Mouse (Mus musculus): ENCODE measurements around the gene Syne3. TPM values are rescaled to one million over a fixed set of nuclear protein-coding genes. Genes with fewer than 3 reads are reported as not detected.

Syne3 gene
- polyA plus RNA-seq, 1 experiment from 2014 or later = 0.24 TPM

- no peaks in the 10 kb centered on the region for H3K36me3 ChIP-seq (replicated peaks)
- WGBS = 73% methylated on average over 2 of the region's 2 CpGs
- H3K27ac ChIP-seq (replicated peaks) = no peak overlapping the region
- H3K27me3 ChIP-seq (replicated peaks; ENCODE audit: low read depth, poor library complexity, severe bottlenecking) = no peaks in the 10 kb centered on the region
- H3K4me3 ChIP-seq = no peak overlapping the region
- 0 out of 2 replicates have a peak, but pooled peaks cover 5% of the 10 kb centered on the region for H3K4me1 ChIP-seq
- no peak for DNase-seq (ENCODE audit: low spot score)
- peaks cover 12% of the 10 kb centered on the region; the same call in 1 of the 2 replicates for H3K9me3 ChIP-seq
Measured at GRCm38 (mm10) chr12:104947911-104948310, 61.7 kb downstream of the Syne3 start.

- DNase-seq (ENCODE audit: low spot score) = no peak
- no peaks in the 10 kb centered on the region for H3K36me3 ChIP-seq (replicated peaks)
- H3K4me3 ChIP-seq = no peak overlapping the region
- peaks cover 12% of the 10 kb centered on the region; the same call in 1 of the 2 replicates for H3K9me3 ChIP-seq
- 89% methylated on average over 6 of the region's 6 CpGs for WGBS
- no peak overlapping the region for H3K27ac ChIP-seq (replicated peaks)
- H3K27me3 ChIP-seq (replicated peaks; ENCODE audit: low read depth, poor library complexity, severe bottlenecking) = no peaks in the 10 kb centered on the region
- H3K4me1 ChIP-seq = no peaks in the 10 kb centered on the region
Measured at GRCm38 (mm10) chr12:104946231-104946630, 63.4 kb downstream of the Syne3 start.

- no peaks in the 10 kb centered on the region for H3K36me3 ChIP-seq (replicated peaks)
- WGBS = 85% methylated on average over 9 of the region's 9 CpGs
- peaks cover 9% of the 10 kb centered on the region; the same call in 1 of the 2 replicates for H3K9me3 ChIP-seq
- H3K27me3 ChIP-seq (replicated peaks; ENCODE audit: low read depth, poor library complexity, severe bottlenecking) = peaks cover 11% of the 10 kb centered on the region
- no peak for DNase-seq (ENCODE audit: low spot score)
- H3K4me3 ChIP-seq = no peak overlapping the region
- H3K4me1 ChIP-seq = peaks cover 17% of the 10 kb centered on the region
- no peak overlapping the region for H3K27ac ChIP-seq (replicated peaks)
Measured at GRCm38 (mm10) chr12:104940466-104940865, 69.1 kb downstream of the Syne3 start.

- no peak for DNase-seq (ENCODE audit: low spot score)
- WGBS = 7% methylated on average over 4 of the region's 4 CpGs
- Histone ChIP-seq H3K4me1 (peaks cover 17% of the 10 kb centered on the region), H3K36me3 (replicated peaks) (no peaks in the 10 kb centered on the region), H3K4me3 (no peak overlapping the region), H3K27ac (replicated peaks) (no peak overlapping the region), H3K27me3 (replicated peaks; ENCODE audit: low read depth, poor library complexity, severe bottlenecking) (peaks cover 11% of the 10 kb centered on the region), H3K9me3 (peaks cover 7% of the 10 kb centered on the region; the same call in 1 of the 2 replicates)
Measured at GRCm38 (mm10) chr12:104940027-104940386, 69.6 kb downstream of the Syne3 start.

GRCm38 (mm10) chr12:104939372-104940026, 70.1 kb downstream of the Syne3 start:
- no peak overlapping the region for H3K4me3 ChIP-seq
- peak; percentile 86 for DNase-seq (ENCODE audit: low spot score)
- H3K27ac ChIP-seq (replicated peaks) = peak overlapping the region; percentile 48
- H3K27me3 ChIP-seq (replicated peaks; ENCODE audit: low read depth, poor library complexity, severe bottlenecking) = peaks cover 11% of the 10 kb centered on the region
- 44% methylated on average over 13 of the region's 13 CpGs for WGBS
- H3K36me3 ChIP-seq (replicated peaks) = no peaks in the 10 kb centered on the region
- peaks cover 2% of the 10 kb centered on the region; the same call in 1 of the 2 replicates for H3K9me3 ChIP-seq
- peaks cover 17% of the 10 kb centered on the region for H3K4me1 ChIP-seq

- Histone ChIP-seq H3K36me3 (replicated peaks) (no peaks in the 10 kb centered on the region), H3K4me3 (no peak overlapping the region), H3K27ac (replicated peaks) (peak overlapping the region; percentile 48), H3K27me3 (replicated peaks; ENCODE audit: low read depth, poor library complexity, severe bottlenecking) (peaks cover 11% of the 10 kb centered on the region), H3K4me1 (peaks cover 17% of the 10 kb centered on the region), H3K9me3 (no peaks in the 10 kb centered on the region)
- 72% methylated on average over 5 of the region's 5 CpGs for WGBS
- DNase-seq (ENCODE audit: low spot score) = no peak
Measured at GRCm38 (mm10) chr12:104938935-104939334, 70.7 kb downstream of the Syne3 start.

GRCm38 (mm10) chr12:104936223-104936622, 73.4 kb downstream of the Syne3 start:
- Histone ChIP-seq H3K4me3 (no peak overlapping the region), H3K27me3 (replicated peaks; ENCODE audit: low read depth, poor library complexity, severe bottlenecking) (peaks cover 11% of the 10 kb centered on the region), H3K27ac (replicated peaks) (no peak overlapping the region), H3K9me3 (no peaks in the 10 kb centered on the region), H3K4me1 (peaks cover 21% of the 10 kb centered on the region), H3K36me3 (replicated peaks) (no peaks in the 10 kb centered on the region)
- peak; percentile 65 for DNase-seq (ENCODE audit: low spot score)
- WGBS = 74% methylated on average over 4 of the region's 4 CpGs

- H3K4me3 ChIP-seq = no peak overlapping the region
- no peaks in the 10 kb centered on the region for H3K36me3 ChIP-seq (replicated peaks)
- 89% methylated on average over 8 of the region's 8 CpGs for WGBS
- DNase-seq (ENCODE audit: low spot score) = no peak
- H3K27ac ChIP-seq (replicated peaks) = no peak overlapping the region
- H3K27me3 ChIP-seq (replicated peaks; ENCODE audit: low read depth, poor library complexity, severe bottlenecking) = peaks cover 8% of the 10 kb centered on the region
- H3K9me3 ChIP-seq = no peaks in the 10 kb centered on the region
- H3K4me1 ChIP-seq = peaks cover 25% of the 10 kb centered on the region
Measured at GRCm38 (mm10) chr12:104935144-104935543, 74.5 kb downstream of the Syne3 start.

GRCm38 (mm10) chr12:104933800-104934199, 75.8 kb downstream of the Syne3 start:
- H3K27ac ChIP-seq (replicated peaks) = no peak overlapping the region
- no peak for DNase-seq (ENCODE audit: low spot score)
- peaks cover 12% of the 10 kb centered on the region for H3K4me1 ChIP-seq
- WGBS = 70% methylated on average over 13 of the region's 13 CpGs
- H3K27me3 ChIP-seq (replicated peaks; ENCODE audit: low read depth, poor library complexity, severe bottlenecking) = peaks cover 8% of the 10 kb centered on the region
- H3K4me3 ChIP-seq = no peak overlapping the region
- no peaks in the 10 kb centered on the region for H3K36me3 ChIP-seq (replicated peaks)
- H3K9me3 ChIP-seq = no peaks in the 10 kb centered on the region

- Histone ChIP-seq H3K9me3 (no peaks in the 10 kb centered on the region), H3K36me3 (replicated peaks) (no peaks in the 10 kb centered on the region), H3K4me3 (no peak overlapping the region), H3K4me1 (peaks cover 9% of the 10 kb centered on the region; the same call in 1 of the 2 replicates), H3K27ac (replicated peaks) (no peak overlapping the region), H3K27me3 (replicated peaks; ENCODE audit: low read depth, poor library complexity, severe bottlenecking) (peaks cover 7% of the 10 kb centered on the region)
- no peak for DNase-seq (ENCODE audit: low spot score)
- 71% methylated on average over 2 of the region's 2 CpGs for WGBS
Measured at GRCm38 (mm10) chr12:104933217-104933616, 76.4 kb downstream of the Syne3 start.

GRCm38 (mm10) chr12:104925765-104926164, 83.8 kb downstream of the Syne3 start:
- H3K4me1 ChIP-seq = peaks cover 45% of the 10 kb centered on the region
- H3K9me3 ChIP-seq = no peaks in the 10 kb centered on the region
- H3K27me3 ChIP-seq (replicated peaks; ENCODE audit: low read depth, poor library complexity, severe bottlenecking) = no peaks in the 10 kb centered on the region; the same call in 1 of the 2 replicates
- DNase-seq (ENCODE audit: low spot score) = no peak
- H3K36me3 ChIP-seq (replicated peaks) = no peaks in the 10 kb centered on the region
- H3K27ac ChIP-seq (replicated peaks) = 0 out of 2 replicates have a peak overlapping the region, but pooled peaks have one; percentile 40
- WGBS = 87% methylated on average over 2 of the region's 2 CpGs
- no peak overlapping the region for H3K4me3 ChIP-seq

GRCm38 (mm10) chr12:104925035-104925434, 84.6 kb downstream of the Syne3 start:
- WGBS = 89% methylated on average over 5 of the region's 5 CpGs
- Histone ChIP-seq H3K4me3 (no peak overlapping the region), H3K9me3 (no peaks in the 10 kb centered on the region), H3K4me1 (peaks cover 39% of the 10 kb centered on the region), H3K27ac (replicated peaks) (no peak overlapping the region), H3K36me3 (replicated peaks) (no peaks in the 10 kb centered on the region), H3K27me3 (replicated peaks; ENCODE audit: low read depth, poor library complexity, severe bottlenecking) (no peaks in the 10 kb centered on the region; the same call in 1 of the 2 replicates)
- DNase-seq (ENCODE audit: low spot score) = no peak

GRCm38 (mm10) chr12:104924546-104924945, 85.1 kb downstream of the Syne3 start:
- DNase-seq (ENCODE audit: low spot score) = no peak
- Histone ChIP-seq H3K9me3 (no peaks in the 10 kb centered on the region), H3K4me1 (peaks cover 39% of the 10 kb centered on the region), H3K36me3 (replicated peaks) (no peaks in the 10 kb centered on the region), H3K27ac (replicated peaks) (peak overlapping the region; percentile 77), H3K4me3 (no peak overlapping the region), H3K27me3 (replicated peaks; ENCODE audit: low read depth, poor library complexity, severe bottlenecking) (no peaks in the 10 kb centered on the region; the same call in 1 of the 2 replicates)
- WGBS = 85% methylated on average over 3 of the region's 3 CpGs
